9 mouse cellular contexts compared by ENCODE assay signal in the genomic region with DNA sequence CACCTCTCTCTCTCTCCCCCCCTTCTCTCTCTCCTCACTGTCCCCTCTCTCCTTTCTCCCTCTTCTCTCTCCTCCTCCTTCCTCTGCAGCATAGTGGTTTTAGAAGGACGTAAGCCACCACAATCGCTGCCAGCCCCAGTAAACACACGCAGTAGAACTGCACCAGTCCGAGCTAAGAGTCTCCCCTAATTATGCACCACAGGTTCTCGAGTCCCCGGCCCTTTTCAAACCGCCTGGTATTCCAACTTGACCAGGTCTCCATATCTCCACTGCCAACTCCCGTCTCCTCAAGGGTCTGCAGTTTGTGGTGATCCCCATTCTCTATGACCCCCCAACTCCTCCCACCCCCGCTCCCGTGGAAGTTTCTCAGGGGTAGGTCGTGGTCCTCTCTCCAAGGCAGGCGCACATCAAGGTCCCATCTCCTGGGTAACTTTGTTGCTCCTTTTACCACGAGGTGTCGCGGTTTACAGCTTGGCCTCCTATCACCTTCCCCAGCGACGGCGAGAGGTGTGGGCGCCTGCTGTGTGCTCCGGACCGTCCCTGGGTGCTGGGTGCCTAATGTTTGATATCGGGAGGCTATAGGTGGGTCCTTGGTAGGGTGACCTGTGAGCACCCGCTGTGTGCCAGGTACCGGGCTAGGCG. TPM values are rescaled to one million over a fixed set of nuclear protein-coding genes. Genes with fewer than 3 reads are reported as not detected.
A peak's percentile ranks its signal among the peaks of the same experiment; 100 is the strongest.
DNase-seq lines count a peak whose midpoint lies in the region; ATAC-seq and TF ChIP-seq lines count a peak whose summit lies in the region.
"Had no signal": no experiment of that assay in that cellular context is flagged by ENCODE, and none has a peak within 500 bp of the region (broad histone marks: within the 10 kb centered on the region; RNA-seq: fewer than 3 reads in every experiment).

No protein-coding gene starts in this region.

- CTCF ChIA-PET in Patski (lab: Charles Lee) = no interaction called here

- no peaks in the 10 kb centered on the region for H3K36me3 ChIP-seq in forebrain, postnatal 0 days (ENCODE audit: insufficient read depth)
- no peaks in the 10 kb centered on the region for H3K36me3 ChIP-seq in kidney, embryonic 14.5 days (ENCODE audit: control insufficient read depth, insufficient read depth, low read length)
- no peaks in the 10 kb centered on the region for H3K36me3 ChIP-seq in midbrain, embryonic 10.5 days

- WGBS in forebrain, postnatal 0 days = under 1% methylated on average over 25 of the region's 25 CpGs
- under 1% methylated on average over 25 of the region's 25 CpGs for WGBS in kidney, embryonic 14.5 days
- WGBS in midbrain, embryonic 10.5 days = 1% methylated on average over 25 of the region's 25 CpGs

- no peak overlapping the region for H3K27ac ChIP-seq in forebrain, postnatal 0 days (ENCODE audit: low read depth, low read length)
- H3K27ac ChIP-seq in kidney, embryonic 14.5 days (ENCODE audit: low read depth, low read length) = no peak overlapping the region
- H3K27ac ChIP-seq in midbrain, embryonic 10.5 days (replicated peaks) = no peak overlapping the region

- in situ Hi-C loops in Patski (cut with MboI; ENCODE audit: low pct_unique_long_range_greater_than_20kb) = no loop called here

- TF ChIP-seq CTCF in Patski (IDR thresholded peaks at IDR 0.05) = peak; percentile 55
- TF ChIP-seq CTCF in forebrain, postnatal 0 days (IDR thresholded peaks at IDR 0.05; ENCODE audit: low read depth) = peak; percentile 59

- peaks cover 10% of the 10 kb centered on the region; the same call in 1 of the 2 replicates for H3K4me1 ChIP-seq in forebrain, postnatal 0 days (ENCODE audit: insufficient read depth)
- H3K4me1 ChIP-seq in kidney, embryonic 14.5 days (ENCODE audit: control insufficient read depth, insufficient read depth, low read length) = peaks cover 15% of the 10 kb centered on the region
- H3K4me1 ChIP-seq in midbrain, embryonic 10.5 days = peaks cover 57% of the 10 kb centered on the region

- H3K4me2 ChIP-seq in forebrain, postnatal 0 days (ENCODE audit: low read depth) = peak overlapping the region; percentile 98
- peak overlapping the region; percentile 41 for H3K4me2 ChIP-seq in kidney, embryonic 14.5 days (replicated peaks; ENCODE audit: low read depth, low read length)

- peak; percentile 24 for ATAC-seq in Patski
- ATAC-seq in forebrain, postnatal 0 days = no peak
- no peak; the same call in 1 of the 2 replicates for ATAC-seq in kidney, embryonic 14.5 days (ENCODE audit: low FRiP score, low TSS enrichment)

- H3K4me3 ChIP-seq in forebrain, postnatal 0 days (ENCODE audit: low read depth, low read length) = peak overlapping the region; percentile 61
- H3K4me3 ChIP-seq in kidney, embryonic 14.5 days (ENCODE audit: low read length) = peak overlapping the region; percentile 34
- peak overlapping the region; percentile 37 for H3K4me3 ChIP-seq in midbrain, embryonic 10.5 days

- H3K27me3 ChIP-seq in Patski = peaks cover 61% of the 10 kb centered on the region
- peaks cover 39% of the 10 kb centered on the region for H3K27me3 ChIP-seq in forebrain, postnatal 0 days (ENCODE audit: insufficient read depth, low read length)
- H3K27me3 ChIP-seq in kidney, embryonic 14.5 days (ENCODE audit: control insufficient read depth, insufficient read depth, low read length) = peaks cover 75% of the 10 kb centered on the region
- peaks cover 98% of the 10 kb centered on the region for H3K27me3 ChIP-seq in midbrain, embryonic 10.5 days (ENCODE audit: low read depth, poor library complexity, severe bottlenecking)

- POLR2A ChIA-PET in Patski (lab: Charles Lee) = no interaction called here

- no peaks in the 10 kb centered on the region for H3K9me3 ChIP-seq in forebrain, postnatal 0 days (ENCODE audit: low read length)
- H3K9me3 ChIP-seq in kidney, embryonic 14.5 days (ENCODE audit: control insufficient read depth, low read length) = no peaks in the 10 kb centered on the region; the same call in 1 of the 2 replicates
- peaks cover 5% of the 10 kb centered on the region for H3K9me3 ChIP-seq in midbrain, embryonic 10.5 days (replicated peaks)

- DNase-seq in cerebellum, adult 8-10 months = peak; percentile 40
- DNase-seq in cerebellum, adult 11 months = no peak
- no peak for DNase-seq in Patski (ENCODE audit: low read depth, low spot score)
- no peak for DNase-seq in forebrain, postnatal 0 days
- peak; percentile 47 for DNase-seq in midbrain, embryonic 10.5 days (ENCODE audit: low spot score)
- DNase-seq in thymus, postnatal 25 days = peak; percentile 22
- no peak for DNase-seq in spleen, postnatal 36 days (ENCODE audit: low spot score in 2 of 2)

- no peak overlapping the region for H3K9ac ChIP-seq in forebrain, postnatal 0 days
- H3K9ac ChIP-seq in kidney, embryonic 14.5 days (ENCODE audit: low read depth, low read length) = no peak overlapping the region

RNA-seq across cellular contexts. Expression of a gene that starts 6.6 kb away (rescaled TPM):
- 0.14 TPM for polyA plus RNA-seq in Patski (2021)
- total RNA-seq in forebrain, postnatal 0 days (2014; rRNA removed) = 17.3 and 26.3 TPM in 2 replicates
- polyA plus RNA-seq in forebrain, postnatal 0 days (2015; fragmentation: Nextera tagmentation; extraction: Ambion mirVana) = 4.7 and 8.4 TPM in 2 replicates
- 0.03 and 0.04 TPM in 2 replicates for polyA plus RNA-seq in kidney, embryonic 14.5 days (2014; fragmentation: Nextera tagmentation; extraction: Ambion mirVana)
- polyA plus RNA-seq in midbrain, embryonic 10.5 days (2016; fragmentation: Nextera tagmentation; extraction: Ambion mirVana) = 0.06 and 0.10 TPM in 2 replicates
- polyA plus RNA-seq: C2C12 had no signal

RNA-seq across cellular contexts. Expression of a gene that starts 15.7 kb away (rescaled TPM):
- polyA plus RNA-seq in Patski (2021) = 73.1 TPM
- 42.8 and 51.0 TPM in 2 replicates for total RNA-seq in forebrain, postnatal 0 days (2014; rRNA removed)
- polyA plus RNA-seq in forebrain, postnatal 0 days (2015; fragmentation: Nextera tagmentation; extraction: Ambion mirVana) = 15.2 and 16.4 TPM in 2 replicates
- polyA plus RNA-seq in kidney, embryonic 14.5 days (2014; fragmentation: Nextera tagmentation; extraction: Ambion mirVana) = 22.8 and 28.6 TPM in 2 replicates
- polyA plus RNA-seq in midbrain, embryonic 10.5 days (2016; fragmentation: Nextera tagmentation; extraction: Ambion mirVana) = 31.7 and 32.2 TPM in 2 replicates

Comparison
In these comparisons a context has a peak if more than half of its experiments do, and no peak if none do; other contexts are left out.
1. DNase-seq: peak in cerebellum, adult 8-10 months (single experiment), midbrain, embryonic 10.5 days (single experiment) and thymus, postnatal 25 days (single experiment); none in cerebellum, adult 11 months (single experiment), Patski (single experiment), forebrain, postnatal 0 days (single experiment) and spleen, postnatal 36 days (0 of 2).
2. Peak in every context shown above with its lines, with median percentiles within 50 percentile points of each other: H3K4me3 ChIP-seq.